Mouse (Mus musculus) liver, embryonic 14.5 days (tissue): ENCODE results near the gene Lsp1.

ENCODE experiments used
- CTCF ChIP-seq: IDR thresholded peaks from 2 replicates; pipeline ENCODE4 v1.5.1; 2016; ENCODE audit warnings: antibody characterized with exemption, low read depth, control low read depth
- EP300 ChIP-seq: IDR thresholded peaks from 2 replicates; pipeline ENCODE4 v1.6.1; 2016; ENCODE audit warnings: antibody characterized with exemption, low read depth

GRCm38 (mm10) chr7:142470808-142471413, 10.3 kb downstream of the Lsp1 start:
- TF ChIP-seq CTCF (no peak), EP300 (no peak)
